Mouse (Mus musculus): ENCODE data around the gene Clint1.
"Not testable (repeated sequence)": the region's sequence is repeated elsewhere in the genome, so short reads cannot be mapped to it uniquely, and the experiment has no call there.

The Clint1 gene

DNA sequence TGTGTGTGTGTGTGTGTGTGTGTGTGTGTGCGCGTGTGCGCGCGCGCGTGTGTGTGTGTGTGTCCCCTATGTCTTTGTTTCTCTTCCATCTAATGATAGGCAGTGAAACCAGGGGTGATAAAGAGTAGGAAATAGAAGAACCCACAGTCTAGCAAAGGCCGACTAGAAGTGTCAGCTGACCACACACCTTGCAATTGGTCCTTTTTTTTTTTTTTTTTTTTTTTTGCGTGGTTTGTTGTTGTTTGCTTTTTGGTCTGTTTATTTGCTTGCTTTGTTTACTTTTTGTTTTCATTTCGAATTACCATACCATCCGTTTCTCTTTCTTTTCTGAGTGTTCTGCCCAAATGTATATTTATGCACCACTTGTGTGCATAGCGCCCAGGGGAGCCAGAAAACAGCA is 3.6 kb upstream of the Clint1 start:
- DNase-seq (ENCODE audit: low spot score in 2 of 2) = no peak

DNA sequence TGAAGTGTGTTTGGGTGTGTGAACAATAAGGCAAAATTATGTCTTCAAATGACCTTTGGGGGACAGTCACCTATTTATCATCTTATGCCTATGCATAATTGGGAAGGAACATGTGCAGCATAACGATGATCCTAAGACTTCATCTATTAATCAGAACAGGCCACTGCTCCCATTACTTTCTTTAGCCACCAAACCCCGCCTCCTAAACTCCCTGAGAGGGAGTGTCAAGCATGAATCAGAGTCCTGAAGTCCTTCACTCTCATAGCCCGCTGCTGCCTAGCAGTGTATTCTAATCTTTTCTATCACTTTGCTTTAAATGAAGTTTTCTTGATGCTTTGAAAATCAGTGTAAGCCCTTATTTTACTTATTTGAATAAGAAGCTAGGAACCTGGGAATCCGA is 2.6 kb upstream of the Clint1 start:
- DNase-seq (ENCODE audit: low spot score in 2 of 2) = no peak

DNA sequence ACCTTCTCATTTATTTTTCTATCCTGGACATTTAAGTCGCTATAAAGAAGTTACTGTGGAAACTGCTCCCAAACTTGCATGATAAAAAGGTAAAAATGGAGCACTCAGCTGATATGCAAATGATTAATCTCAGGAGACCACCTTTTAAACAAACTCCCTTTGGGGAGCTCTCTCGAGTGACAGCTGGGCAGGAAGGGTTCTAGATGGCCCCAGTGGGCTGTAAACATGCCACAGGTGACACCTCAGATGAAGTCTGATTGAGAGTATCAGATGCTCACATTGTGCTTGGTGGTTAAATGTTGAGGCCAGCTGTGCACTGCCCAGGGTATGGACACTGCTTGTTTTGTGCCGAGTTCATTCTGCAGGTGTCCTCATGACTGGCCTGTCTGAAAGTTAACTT is 2.0 kb upstream of the Clint1 start:
- DNase-seq (ENCODE audit: low spot score in 2 of 2) = no peak

DNA sequence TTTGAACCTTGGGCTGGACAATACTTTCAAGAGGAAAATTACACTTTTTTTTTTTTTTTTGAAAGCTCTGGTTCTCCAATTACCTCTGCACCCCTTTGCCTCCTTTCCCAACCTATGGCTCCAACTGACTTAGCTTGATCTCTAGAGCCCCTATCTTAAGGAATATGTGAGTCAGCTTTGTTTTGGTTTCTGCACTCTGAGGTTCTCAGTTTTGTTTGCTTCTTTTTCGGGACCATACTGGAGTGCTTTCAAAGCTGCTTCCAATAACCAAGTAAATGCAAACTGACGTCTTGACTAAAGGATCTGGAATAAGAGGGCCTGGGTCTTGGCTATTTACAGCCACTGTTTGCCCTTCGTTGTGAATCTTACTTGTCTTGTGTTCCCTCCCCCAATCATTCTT is 1.5 kb upstream of the Clint1 start:
- DNase-seq (ENCODE audit: low spot score in 2 of 2) = no peak

DNA sequence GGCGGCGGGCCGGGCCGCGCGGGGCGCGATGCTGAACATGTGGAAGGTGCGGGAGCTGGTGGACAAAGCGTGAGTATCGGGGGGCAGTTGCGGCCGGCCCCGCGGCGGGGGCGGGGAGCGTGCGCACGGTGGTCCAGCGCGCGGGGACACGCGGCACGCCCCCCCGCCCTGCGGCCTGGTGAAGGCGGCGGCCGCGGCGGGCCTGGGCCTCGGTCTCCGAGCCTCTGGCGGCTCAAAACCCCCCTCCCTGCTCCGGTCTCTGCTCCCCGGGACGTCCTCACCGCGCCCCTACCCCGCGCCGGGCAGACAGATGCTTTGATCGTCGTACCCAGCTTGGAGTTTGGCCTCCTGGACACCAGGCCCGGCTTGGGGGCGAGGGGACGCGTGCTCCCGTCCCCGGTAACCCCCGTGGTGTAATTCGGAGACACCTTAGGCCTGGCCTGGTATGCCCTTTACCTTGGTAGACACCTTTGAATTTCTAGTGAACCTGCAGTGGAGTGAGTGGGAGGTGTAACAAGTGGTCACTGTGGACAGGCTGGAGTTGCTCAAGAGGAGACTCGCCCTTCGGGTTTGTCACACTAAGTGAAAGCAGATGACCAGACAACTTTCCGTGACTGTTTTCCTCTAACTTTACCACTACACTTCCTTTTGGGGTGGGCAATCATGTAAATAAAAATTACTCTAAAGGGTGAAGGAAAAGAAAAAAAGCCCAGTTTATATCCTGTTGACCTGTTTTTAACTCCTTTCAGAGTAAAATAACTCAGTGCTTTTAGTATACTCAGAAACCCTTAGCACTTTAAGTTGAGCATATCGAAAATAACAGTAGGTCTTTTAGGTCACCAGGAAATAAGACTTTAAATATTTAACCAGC is 508 bp downstream of the Clint1 start:
- no peak for DNase-seq (ENCODE audit: low spot score in 2 of 2)

DNA sequence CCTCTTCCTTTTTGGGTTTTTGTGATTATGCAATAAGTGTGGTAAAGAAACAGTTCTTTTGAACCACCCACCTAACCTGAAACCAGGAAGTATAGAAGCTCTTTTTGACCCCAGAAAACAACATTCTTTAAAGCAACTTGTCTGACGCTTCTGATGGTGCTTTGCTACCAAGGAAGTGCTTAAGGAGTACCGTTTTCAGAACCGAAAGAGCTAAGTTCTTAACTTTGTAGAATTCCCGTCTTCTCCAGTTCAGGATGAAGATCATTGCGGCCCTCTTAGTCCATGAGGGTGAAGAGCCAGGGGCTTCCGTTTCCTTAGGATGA is 1.1 kb downstream of the Clint1 start:
- DNase-seq (ENCODE audit: low spot score in 2 of 2) = no peak

DNA sequence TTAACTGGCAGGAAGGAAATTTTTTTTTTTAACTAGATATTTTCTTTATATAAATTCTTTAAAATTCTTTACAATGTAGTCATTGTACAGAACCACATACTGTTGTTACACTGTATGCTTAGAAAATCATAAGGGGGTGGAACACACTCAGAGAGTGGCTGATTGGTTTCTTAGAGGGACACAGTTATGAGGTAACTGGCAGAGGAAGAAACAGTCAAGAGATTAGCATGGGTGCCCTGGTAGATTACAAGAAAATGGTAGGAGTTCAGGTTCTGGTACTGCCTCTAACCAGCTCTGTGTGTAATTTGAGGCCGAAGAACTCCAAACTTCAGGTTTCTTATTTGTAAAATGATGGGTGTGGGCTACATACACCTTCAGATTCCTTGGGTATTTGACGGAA is 2.1 kb downstream of the Clint1 start:
- DNase-seq (ENCODE audit: low spot score in 2 of 2) = no peak

DNA sequence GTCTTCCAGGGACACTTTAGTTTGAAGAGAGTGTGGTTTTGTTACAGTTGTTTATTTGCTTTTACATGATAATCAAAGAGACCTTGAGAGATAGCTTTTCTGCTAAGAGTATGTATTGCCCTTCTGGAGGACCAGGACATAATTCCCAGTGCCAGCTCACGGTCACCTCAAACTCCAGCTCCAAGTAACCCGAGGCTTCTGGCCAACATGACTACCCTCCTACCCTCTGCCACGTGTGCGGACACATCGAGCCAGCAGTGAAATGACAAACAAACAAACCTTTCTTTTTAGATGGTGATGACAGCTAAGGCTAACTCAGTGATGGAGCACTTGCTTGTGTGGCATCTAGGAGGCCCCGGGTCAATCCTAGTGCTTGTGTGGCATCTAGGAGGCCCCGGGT is 2.5 kb downstream of the Clint1 start:
- DNase-seq (ENCODE audit: low spot score in 2 of 2) = no peak

DNA sequence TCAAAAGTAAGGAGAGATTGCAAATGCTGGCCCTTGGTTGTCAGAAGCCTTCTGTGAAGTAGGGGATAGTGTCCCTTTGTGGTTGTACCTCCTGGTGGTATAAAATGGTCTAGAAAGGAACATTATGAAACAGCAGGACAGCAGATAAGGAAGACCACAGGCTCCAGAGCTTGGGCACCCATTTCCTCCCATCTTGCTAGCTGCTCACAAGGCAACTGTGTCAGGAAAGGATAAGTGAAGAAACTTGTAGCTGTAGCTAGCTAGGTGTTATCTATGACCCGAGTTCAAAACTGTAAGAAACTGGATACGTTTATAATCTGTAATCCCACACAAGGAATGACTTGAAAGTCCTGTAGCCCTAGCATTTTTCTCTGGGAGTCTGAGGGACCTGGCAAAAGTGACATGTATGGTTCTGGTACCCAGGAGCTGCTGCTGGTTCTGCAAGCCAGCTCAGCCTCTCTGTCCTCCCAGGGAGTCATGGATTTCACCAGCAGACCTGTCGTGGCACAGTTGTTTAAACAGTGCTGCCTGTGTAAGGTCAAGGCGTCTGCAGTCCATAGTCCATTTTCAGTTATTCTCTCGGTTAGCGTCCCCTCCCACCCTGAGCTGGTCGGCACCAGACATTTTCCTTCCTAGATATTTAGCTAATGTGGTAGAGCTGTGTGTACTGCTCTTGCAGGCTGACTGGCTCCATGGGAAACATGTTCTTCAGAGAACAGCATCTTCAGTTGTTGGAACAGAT is 3.7 kb downstream of the Clint1 start:
- DNase-seq (ENCODE audit: low spot score in 2 of 2) = no peak

DNA sequence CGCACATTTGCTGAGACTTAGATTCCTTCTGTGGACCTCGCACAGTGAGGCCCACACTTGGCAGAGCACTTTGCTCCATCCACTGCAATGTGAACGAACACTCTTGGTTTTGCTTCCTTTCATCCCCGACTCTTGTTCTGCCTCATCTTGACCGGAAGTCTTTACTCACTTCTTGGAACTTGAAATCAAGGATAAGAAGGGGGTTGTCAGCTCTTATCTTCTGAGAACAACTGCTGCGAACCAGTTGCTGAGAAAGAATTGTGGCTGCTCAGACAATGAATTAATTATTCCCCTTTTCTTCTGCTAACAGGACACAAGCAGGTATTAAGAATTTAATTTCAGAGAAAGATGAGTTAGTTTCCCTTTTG is 4.3 kb downstream of the Clint1 start:
- no peak for DNase-seq (ENCODE audit: low spot score in 2 of 2)

DNA sequence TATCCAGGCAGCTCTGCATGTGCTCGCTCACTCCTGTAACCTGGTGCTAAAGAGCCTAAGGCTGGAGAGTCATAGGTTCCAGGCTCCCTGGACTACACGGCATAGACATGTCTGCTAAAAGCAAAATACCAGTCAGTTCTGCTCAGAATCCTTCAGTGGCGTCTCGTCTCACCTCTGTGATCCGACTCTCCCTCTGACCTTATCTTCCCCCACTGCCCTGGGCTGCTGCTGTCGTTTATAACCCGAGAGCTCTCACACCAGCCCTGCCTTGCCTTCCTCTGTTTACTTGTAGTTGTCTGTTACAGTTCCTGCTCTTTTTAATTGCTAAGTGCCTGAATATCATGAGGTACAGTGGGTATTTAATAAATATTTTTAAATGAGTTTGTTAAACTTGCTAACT is 9.5 kb downstream of the Clint1 start:
- DNase-seq (ENCODE audit: low spot score in 2 of 2) = no peak

DNA sequence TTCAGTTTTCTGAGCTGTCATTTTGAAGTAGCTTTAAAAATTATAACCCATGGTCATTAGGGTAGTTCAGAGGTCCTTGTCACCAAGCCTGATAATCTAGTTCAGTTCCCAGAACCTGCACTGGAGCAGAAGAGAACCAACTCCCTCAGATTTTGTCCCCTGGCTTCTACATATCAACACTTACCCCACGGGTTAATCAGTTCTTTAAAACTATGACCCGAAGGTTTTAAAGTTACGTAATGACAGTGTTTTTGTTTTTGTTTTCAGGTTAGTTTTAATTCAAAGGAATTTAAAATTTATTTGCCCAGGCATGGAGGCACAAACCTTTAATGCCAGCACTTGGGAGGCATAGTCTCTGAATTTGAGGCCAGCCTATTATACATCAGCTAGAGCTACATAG is 12.6 kb downstream of the Clint1 start:
- DNase-seq (ENCODE audit: low spot score in 2 of 2) = no peak

DNA sequence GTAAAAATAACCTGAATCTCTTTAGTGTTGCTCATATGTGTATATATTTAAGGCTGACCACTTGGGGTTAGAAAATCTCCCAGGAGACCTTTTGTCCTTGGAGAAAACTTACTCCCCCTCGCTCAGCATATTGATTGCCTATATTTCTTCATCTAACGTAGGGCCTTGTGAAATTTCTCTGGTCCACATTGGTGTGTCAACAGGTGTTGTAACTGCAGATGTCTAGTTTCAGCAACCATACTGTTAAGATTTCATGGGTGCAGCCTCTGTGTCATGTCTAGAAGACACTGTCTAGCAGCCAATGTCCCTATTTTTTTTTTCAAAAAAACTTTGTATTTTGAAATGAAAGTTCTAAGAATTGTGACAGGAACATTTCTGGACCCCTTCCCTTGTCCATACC is 14.0 kb downstream of the Clint1 start:
- DNase-seq (ENCODE audit: low spot score in 2 of 2) = no peak

DNA sequence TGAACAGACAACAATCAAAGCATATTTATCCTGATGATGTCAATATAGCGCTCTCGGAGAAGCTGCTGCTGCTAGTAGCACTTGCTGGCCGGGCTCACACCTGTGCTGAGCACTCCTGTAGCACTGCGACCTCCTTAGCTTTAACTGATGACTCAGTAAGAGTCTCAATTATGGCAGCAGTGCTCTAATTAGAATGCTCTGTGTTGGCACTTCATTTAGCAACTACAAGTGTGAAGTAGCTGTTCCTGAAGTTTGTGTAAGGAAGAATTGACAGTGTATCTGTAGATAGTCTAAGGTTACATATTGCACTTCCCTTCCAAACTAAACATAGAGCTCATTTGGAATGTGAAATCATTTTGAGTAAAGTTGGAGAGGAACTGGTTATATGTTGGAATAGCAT is 14.7 kb downstream of the Clint1 start:
- DNase-seq (ENCODE audit: low spot score in 2 of 2) = peak in 1 of 2 experiments; percentile 26

DNA sequence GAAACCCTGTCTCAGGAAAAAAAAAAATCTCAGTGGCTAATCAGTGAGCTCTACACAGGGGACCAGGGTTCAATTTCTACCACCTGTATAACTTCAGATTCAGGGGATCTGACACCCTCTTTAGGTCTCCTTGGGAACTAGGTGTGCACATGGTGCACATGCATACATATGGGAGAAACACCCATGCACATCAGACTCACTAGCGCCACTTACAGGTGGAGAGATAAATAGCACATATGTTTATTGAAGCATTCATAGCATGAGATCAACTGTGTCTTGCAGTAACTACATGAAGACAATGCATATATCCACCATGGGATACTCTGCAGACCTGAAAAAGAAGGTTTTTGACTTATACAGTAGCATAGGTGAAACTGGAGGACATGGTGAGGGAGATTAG is 21.8 kb downstream of the Clint1 start:
- no peak for DNase-seq (ENCODE audit: low spot score in 2 of 2)

DNA sequence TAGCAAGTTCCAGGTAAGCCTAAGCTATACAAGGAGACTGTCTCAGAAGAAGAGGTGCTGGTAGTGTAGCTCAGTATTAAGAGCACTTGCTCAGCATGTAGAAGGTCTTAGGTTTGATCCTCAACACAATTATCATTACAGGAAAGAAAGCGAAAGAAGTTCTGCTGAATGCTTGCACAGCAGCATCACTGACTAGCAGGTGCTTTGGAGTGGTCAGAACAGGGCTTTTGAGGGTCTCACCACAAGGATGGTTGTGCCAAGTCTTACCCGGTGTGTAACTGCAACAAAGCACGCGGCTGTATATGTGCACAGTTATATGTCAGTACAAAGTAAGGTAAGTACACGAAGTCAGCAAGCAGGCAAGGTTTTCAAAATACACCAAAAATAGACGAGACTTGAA is 22.4 kb downstream of the Clint1 start:
- DNase-seq (ENCODE audit: low spot score in 2 of 2) = no peak

DNA sequence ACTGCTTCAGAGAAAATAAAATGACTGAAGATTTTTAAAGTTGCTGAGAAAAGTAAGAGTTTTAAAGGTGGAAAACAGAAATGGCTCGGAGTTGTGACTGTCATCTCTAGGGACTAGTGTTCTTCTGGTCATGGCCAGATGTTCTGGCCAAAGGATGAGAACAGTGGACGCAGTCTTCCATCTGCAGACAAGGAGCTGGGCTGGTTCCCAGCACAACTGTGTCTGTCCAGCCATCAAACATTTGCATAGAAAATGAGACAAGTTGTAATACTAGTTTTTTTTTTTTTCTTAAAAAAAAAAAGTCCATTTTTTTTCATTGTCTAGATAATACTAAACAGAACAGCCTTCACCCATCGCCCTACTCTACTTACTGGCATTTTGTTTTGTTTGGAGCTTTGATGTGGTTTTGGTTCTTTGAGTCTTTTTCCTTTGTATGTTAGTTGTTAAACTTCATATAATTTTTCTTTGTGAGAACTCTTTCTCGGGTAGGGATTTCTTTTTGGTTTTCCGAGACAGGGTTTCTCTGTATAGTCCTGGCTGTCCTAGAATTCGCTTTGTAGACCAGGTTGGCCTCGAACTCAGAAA is 23.6 kb downstream of the Clint1 start:
- DNase-seq (ENCODE audit: low spot score in 2 of 2) = no peak

DNA sequence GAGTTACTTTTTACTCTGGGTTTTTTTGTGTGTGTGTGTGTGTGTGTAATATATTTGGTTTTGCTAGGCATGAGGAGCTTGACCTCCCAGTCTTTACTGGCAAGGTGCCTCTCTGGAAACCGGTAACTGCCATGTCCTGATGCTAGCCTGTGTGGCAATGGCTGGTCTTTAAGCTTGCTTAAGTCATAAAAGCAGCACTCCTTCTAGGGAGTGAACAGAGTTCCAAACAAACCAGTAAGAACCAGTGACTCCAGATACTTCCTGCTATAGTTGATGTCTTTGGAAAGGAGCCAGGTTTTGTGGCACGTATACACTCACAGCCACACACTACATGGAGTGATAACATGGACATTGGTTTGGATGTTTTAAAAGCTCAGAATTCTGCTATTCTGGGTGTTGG is 24.2 kb downstream of the Clint1 start:
- DNase-seq (ENCODE audit: low spot score in 2 of 2) = no peak

DNA sequence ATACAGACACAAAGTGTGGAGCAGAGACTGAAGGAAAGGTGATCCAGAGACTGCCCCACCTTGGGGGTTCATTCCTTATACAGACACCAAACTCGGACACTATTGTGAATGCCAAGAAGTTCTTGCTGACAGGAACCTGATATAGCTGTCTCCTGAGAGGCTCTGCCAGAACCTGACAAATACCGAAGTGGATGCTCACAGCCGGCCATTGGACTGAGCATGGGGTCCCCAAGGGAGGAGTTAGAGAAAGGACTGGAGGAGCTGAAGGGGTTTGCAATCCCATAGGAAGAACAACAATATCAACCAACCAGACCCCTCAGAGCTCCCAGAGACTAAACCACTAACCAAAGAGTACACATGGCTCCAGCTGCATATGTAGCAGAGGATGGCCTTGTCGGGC is 27.5 kb downstream of the Clint1 start:
- not testable (repeated sequence) for DNase-seq (ENCODE audit: low spot score in 2 of 2)

DNA sequence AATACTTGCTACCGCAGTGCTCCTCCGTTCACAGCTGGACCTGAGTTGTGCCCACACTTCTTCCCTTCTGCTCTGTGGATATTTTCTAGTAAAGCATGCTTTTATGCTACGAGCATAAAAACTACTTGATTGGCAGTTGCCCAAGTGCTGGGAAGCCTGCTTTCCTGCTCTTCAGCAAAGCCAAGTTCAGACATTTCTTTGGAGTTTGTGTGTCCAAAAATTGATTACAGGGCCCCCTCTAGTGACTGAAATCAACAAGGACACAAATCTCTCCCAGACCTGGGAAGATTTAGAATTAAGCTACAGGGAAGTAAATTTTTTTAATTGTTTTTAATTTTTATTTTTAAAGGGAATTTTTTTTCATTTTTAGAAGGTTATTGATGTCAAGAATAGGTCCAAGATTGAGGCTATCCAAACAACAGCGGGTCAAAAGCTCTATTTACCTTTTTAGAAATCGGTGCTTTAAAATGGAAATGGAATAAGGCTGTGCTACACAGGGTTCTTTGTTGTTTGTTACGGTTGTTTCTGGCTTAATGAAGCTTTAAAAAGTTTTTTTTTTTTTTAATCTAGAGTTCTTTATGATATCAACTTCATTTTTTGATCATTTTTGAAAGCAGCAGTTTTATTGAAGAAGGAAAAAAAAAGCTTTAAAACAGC is 29.3 kb downstream of the Clint1 start:
- peak in 1 of 2 experiments; percentile 51 for DNase-seq (ENCODE audit: low spot score in 2 of 2)

DNA sequence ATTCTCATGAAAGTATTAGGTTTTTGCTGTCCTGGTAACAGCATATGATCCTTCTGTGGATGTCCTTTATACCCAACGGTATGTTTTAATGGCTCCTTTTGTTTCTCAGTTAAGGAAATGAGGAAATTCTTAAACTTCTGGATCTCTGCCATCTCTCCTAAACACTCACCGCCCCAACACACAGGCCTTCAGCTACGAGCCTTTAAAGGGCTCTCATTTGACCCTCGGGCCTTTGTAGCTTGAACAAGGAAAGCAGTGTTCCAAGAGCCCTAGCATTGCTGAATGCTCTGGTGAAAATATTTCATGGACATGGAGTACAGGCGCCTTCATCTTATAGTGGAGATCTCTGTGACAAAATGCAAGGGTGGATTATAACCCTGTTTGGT is 29.8 kb downstream of the Clint1 start:
- DNase-seq (ENCODE audit: low spot score in 2 of 2) = no peak

DNA sequence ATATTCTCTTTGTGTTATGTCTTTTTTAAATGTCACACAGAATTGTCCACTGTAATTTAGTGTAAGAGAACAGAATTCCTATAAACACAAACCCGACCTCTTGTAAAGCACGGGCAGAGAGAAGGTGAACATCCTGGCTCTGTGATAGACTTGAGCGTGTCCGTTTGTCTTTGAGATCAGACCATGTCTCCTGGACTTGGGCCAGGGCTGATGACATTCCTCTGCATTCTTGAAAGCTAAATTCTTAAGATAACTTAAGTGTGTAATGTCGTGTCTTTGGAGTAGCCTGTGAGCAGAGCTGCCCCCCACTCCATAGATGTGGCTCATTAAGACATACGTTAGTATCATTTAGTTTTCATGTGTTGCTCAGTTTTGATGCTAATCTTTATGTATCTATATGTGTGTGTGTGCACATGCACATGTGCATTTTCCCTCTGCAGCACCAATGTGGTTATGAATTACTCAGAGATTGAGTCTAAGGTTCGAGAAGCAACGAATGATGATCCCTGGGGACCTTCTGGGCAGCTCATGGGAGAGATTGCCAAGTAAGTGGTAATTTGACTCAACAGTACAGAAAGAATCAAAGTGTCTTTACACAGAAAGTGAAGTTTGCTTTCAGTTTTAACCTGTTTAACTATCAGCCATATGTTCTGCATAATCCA is 31.6 kb downstream of the Clint1 start:
- DNase-seq (ENCODE audit: low spot score in 2 of 2) = no peak
